ENCODE assay signal across 8 mouse cellular contexts in the genomic region with DNA sequence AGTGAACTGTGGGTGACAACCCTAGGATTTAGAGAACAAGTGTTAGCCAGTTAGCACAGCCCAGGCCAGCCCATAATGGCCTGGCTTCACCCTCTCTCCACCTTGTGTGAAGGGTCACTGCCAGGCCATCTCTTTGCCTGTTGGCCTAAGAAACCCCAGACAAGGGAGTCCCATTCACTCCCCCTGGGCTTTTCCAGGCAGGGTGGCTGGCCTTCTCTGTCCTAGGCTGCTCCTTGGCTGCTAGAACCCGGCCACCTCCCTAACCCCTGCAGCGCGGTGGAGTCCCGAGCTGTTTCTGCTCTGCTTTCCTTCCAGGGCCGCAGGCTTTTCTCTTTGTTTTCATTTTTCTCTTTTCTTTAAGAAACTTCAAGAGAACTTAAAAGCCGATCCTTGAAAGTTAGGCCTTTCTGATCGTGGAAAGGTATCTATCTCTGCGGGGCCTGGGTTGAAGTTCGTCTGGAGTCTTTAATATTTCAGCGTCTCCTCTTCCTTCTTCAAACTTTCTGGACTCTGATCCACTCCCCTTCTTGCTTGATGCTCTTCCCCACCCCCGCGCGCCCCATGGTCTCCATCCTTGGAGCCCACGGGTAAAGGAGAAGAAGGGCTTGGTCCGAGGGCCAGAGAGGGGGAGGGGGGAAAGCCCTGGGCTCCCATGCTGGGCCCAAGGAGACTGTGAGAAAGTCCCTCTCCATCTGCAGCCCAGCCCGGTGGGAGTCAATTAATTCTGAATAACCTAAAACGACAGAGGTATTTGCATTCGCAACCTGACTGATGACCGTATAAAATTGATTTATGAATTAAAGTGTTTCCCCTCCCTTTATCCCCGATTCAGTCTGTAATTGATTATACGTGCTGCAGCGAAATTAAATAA. TPM values are rescaled to one million over a fixed set of nuclear protein-coding genes. Genes with fewer than 3 reads are reported as not detected.
DNase-seq lines count a peak whose midpoint lies in the region; ATAC-seq lines count a peak whose summit lies in the region.

No protein-coding gene starts in this region.

- H3K9ac ChIP-seq in heart, embryonic 11.5 days (ENCODE audit: low read depth, low read length), result no peak overlapping the region; the same call in 1 of the 2 replicates
- no peak overlapping the region for H3K9ac ChIP-seq in hindbrain, embryonic 14.5 days
- no peak overlapping the region for H3K9ac ChIP-seq in midbrain, embryonic 14.5 days (replicated peaks; ENCODE audit: low read length)

- H3K9me3 ChIP-seq in heart, embryonic 11.5 days (replicated peaks; ENCODE audit: control insufficient read depth, low read length), result no peaks in the 10 kb centered on the region
- no peaks in the 10 kb centered on the region for H3K9me3 ChIP-seq in hindbrain, embryonic 14.5 days (ENCODE audit: control insufficient read depth, low read length)
- no peaks in the 10 kb centered on the region for H3K9me3 ChIP-seq in midbrain, embryonic 14.5 days (ENCODE audit: control insufficient read depth, low read length)

- H3K4me1 ChIP-seq in heart, embryonic 11.5 days (ENCODE audit: control insufficient read depth, insufficient read depth, low read length), result peaks cover 7% of the 10 kb centered on the region; the same call in 1 of the 2 replicates
- peaks cover 15% of the 10 kb centered on the region; the same call in 1 of the 2 replicates for H3K4me1 ChIP-seq in hindbrain, embryonic 14.5 days (replicated peaks; ENCODE audit: control insufficient read depth, insufficient read depth, low read length)
- peaks cover 8% of the 10 kb centered on the region for H3K4me1 ChIP-seq in midbrain, embryonic 14.5 days (ENCODE audit: control insufficient read depth, insufficient read depth, low read length)

- H3K4me2 ChIP-seq in heart, embryonic 11.5 days, result peak overlapping the region; percentile 43
- peak overlapping the region; percentile 22 for H3K4me2 ChIP-seq in hindbrain, embryonic 14.5 days (replicated peaks)
- H3K4me2 ChIP-seq in midbrain, embryonic 14.5 days (ENCODE audit: low read length), result peak overlapping the region; percentile 31

- H3K4me3 ChIP-seq in heart, embryonic 11.5 days (ENCODE audit: low read depth, low read length), result no peak overlapping the region
- H3K4me3 ChIP-seq in hindbrain, embryonic 14.5 days (replicated peaks; ENCODE audit: low read length), result no peak overlapping the region
- no peak overlapping the region for H3K4me3 ChIP-seq in midbrain, embryonic 14.5 days (replicated peaks; ENCODE audit: low read depth, low read length)

- no peak; the same call in 1 of the 2 replicates for ATAC-seq in heart, embryonic 11.5 days (replicated peaks; ENCODE audit: insufficient number of reproducible peaks, low FRiP score, low TSS enrichment)
- peak; percentile 86 for ATAC-seq in hindbrain, embryonic 14.5 days (ENCODE audit: low FRiP score)
- peak; percentile 90 for ATAC-seq in midbrain, embryonic 14.5 days (ENCODE audit: low FRiP score, low TSS enrichment)
- ATAC-seq in frontal cortex, adult (ENCODE audit: low TSS enrichment), result no peak

- intact Hi-C loops in left cerebral cortex, postnatal 14 days (cut with DNase I), result no loop called here

- WGBS in heart, embryonic 11.5 days (ENCODE audit: insufficient replicate concordance), result 15% methylated on average over 22 of the region's 22 CpGs
- WGBS in hindbrain, embryonic 14.5 days, result 4% methylated on average over 22 of the region's 22 CpGs
- 3% methylated on average over 22 of the region's 22 CpGs for WGBS in midbrain, embryonic 14.5 days

- H3K27ac ChIP-seq in heart, embryonic 11.5 days (ENCODE audit: low read depth, low read length), result no peak overlapping the region
- H3K27ac ChIP-seq in hindbrain, embryonic 14.5 days, result peak overlapping the region; percentile 29
- H3K27ac ChIP-seq in midbrain, embryonic 14.5 days (replicated peaks; ENCODE audit: low read depth, low read length), result peak overlapping the region; percentile 65

- no peaks in the 10 kb centered on the region for H3K36me3 ChIP-seq in heart, embryonic 11.5 days (ENCODE audit: control insufficient read depth, insufficient read depth, low read length)
- H3K36me3 ChIP-seq in hindbrain, embryonic 14.5 days (replicated peaks; ENCODE audit: control insufficient read depth, insufficient read depth), result no peaks in the 10 kb centered on the region
- no peaks in the 10 kb centered on the region for H3K36me3 ChIP-seq in midbrain, embryonic 14.5 days (ENCODE audit: control insufficient read depth, insufficient read depth, low read length)

- no peak for DNase-seq in heart, adult 18-20 months
- peak; percentile 82 for DNase-seq in embryo, embryonic 10.5 days (ENCODE audit: low spot score)
- DNase-seq in hindbrain, embryonic 14.5 days (ENCODE audit: low spot score), result peak; percentile 38
- DNase-seq in midbrain, embryonic 14.5 days, result peak; percentile 75
- no peak for DNase-seq in left cerebral cortex, postnatal 14 days (ENCODE audit: low spot score in 2 of 2)
- no peak for DNase-seq in spleen, postnatal 14 days (ENCODE audit: low spot score in 2 of 2)

- no peaks in the 10 kb centered on the region for H3K27me3 ChIP-seq in heart, embryonic 11.5 days (ENCODE audit: control insufficient read depth, insufficient read depth, low read length)
- H3K27me3 ChIP-seq in hindbrain, embryonic 14.5 days (ENCODE audit: control insufficient read depth, insufficient read depth, low read length), result no peaks in the 10 kb centered on the region
- H3K27me3 ChIP-seq in midbrain, embryonic 14.5 days (ENCODE audit: control insufficient read depth, insufficient read depth, low read length), result no peaks in the 10 kb centered on the region; the same call in 1 of the 2 replicates

RNA-seq across cellular contexts. Expression of a gene that starts 52.3 kb away (rescaled TPM):
- 7.0 and 7.4 TPM in 2 replicates for polyA plus RNA-seq in heart, embryonic 11.5 days (2014; fragmentation: Nextera tagmentation; extraction: Ambion mirVana)
- total RNA-seq in heart, adult 18-20 months (2021), result 1 to 10 TPM; 3.6 to 4.5 TPM
- polyA plus RNA-seq in hindbrain, embryonic 14.5 days (2014; fragmentation: Nextera tagmentation; extraction: Ambion mirVana), result 4.4 and 5.4 TPM in 2 replicates
- polyA plus RNA-seq in midbrain, embryonic 14.5 days (2014; fragmentation: Nextera tagmentation; extraction: Ambion mirVana), result 3.8 and 5.7 TPM in 2 replicates
- 1 to 10 TPM; 4.0 to 4.5 TPM for total RNA-seq in left cerebral cortex, postnatal 14 days (2021)

Comparison
In these comparisons a context has a peak if more than half of its experiments do, and no peak if none do; other contexts are left out.
1. ATAC-seq: peak in hindbrain, embryonic 14.5 days (single experiment) and midbrain, embryonic 14.5 days (single experiment); none in heart, embryonic 11.5 days (single experiment) and frontal cortex, adult (single experiment).
2. DNase-seq: peak in embryo, embryonic 10.5 days (single experiment), hindbrain, embryonic 14.5 days (single experiment) and midbrain, embryonic 14.5 days (single experiment); none in heart, adult 18-20 months (0 of 2), left cerebral cortex, postnatal 14 days (0 of 2) and spleen, postnatal 14 days (0 of 2).
3. Peak in every context shown above with its lines, with median percentiles within 50 percentile points of each other: H3K4me2 ChIP-seq.